Mouse (Mus musculus) Patski (cell line): ENCODE data around the gene Bysl. TPM values are rescaled to one million over a fixed set of nuclear protein-coding genes. Genes with fewer than 3 reads are reported as not detected.

Experiments
- ATAC-seq: fragments of 100-300 bp; one replicate; pipeline ENCODE4 v1.8.0; 2021
- CTCF ChIA-PET: fragments of 350-600 bp; sonication (Branson Sonifier 250); formaldehyde crosslinking; loops from one replicate; lab custom pipeline; 2022; ENCODE audit warnings: inconsistent platforms; lab: Charles Lee
- POLR2A ChIA-PET: fragments of 350-600 bp; sonication (Branson Sonifier 250); formaldehyde crosslinking; loops from one replicate; lab custom pipeline; 2022; ENCODE audit warnings: antibody characterized with exemption, inconsistent platforms; lab: Charles Lee
- DNase-seq: peaks from one replicate; pipeline ENCODE4 v3.0.0-alpha.2; 2011; ENCODE audit warnings: low read depth, low spot score
- H3K27me3 ChIP-seq: fragments of 371-371 bp; one replicate; pipeline ENCODE4 v1.5.1; 2021
- CTCF ChIP-seq: fragments of 100-300 bp; IDR thresholded peaks from one replicate; pipeline ENCODE4 v1.5.1; 2021
- in situ Hi-C: fragments of 300-500 bp; cut with MboI; formaldehyde crosslinking; loops from 3 replicates; pipeline ENCODE4 v1.11.1; 2018; ENCODE audit warnings: low pct_unique_long_range_greater_than_20kb, mixed read lengths
- polyA plus RNA-seq: library from polyadenylated mRNA; unstranded; gene quantifications from one replicate; pipeline ENCODE4 v1.2.3, GENCODE M21; 2021

The Bysl gene
- polyA plus RNA-seq, 1 experiment from 2014 or later: 18.2 TPM

- ChIA-PET POLR2A (no interaction called here), CTCF (no interaction called here)
- no peaks in the 10 kb centered on the region for H3K27me3 ChIP-seq
- ATAC-seq (no peak), DNase-seq (no peak)
- in situ Hi-C loops: no loop called here
- TF ChIP-seq CTCF: no peak
Observed at GRCm38 (mm10) chr17:47552994-47553393, 58.3 kb downstream of the Bysl start.

- CTCF ChIA-PET: no interaction called here
- DNase-seq (no peak), ATAC-seq (no peak)
- in situ Hi-C loops: no loop called here
- no peaks in the 10 kb centered on the region for H3K27me3 ChIP-seq
- POLR2A ChIA-PET: no interaction called here
- no peak for TF ChIP-seq CTCF
Observed at GRCm38 (mm10) chr17:47551049-47551448, 60.2 kb downstream of the Bysl start.

Other genes starting within 250 kb of the Bysl start
- 46.8 TPM for gene Mrps10, start 242.6 kb downstream of the Bysl start, polyA plus RNA-seq
- gene Guca1b, start 226.1 kb downstream of the Bysl start, polyA plus RNA-seq: 0.37 TPM
- gene Guca1a, start 210.9 kb downstream of the Bysl start, polyA plus RNA-seq: 0.13 TPM
- 20.0 TPM for gene AI661453, start 174.9 kb downstream of the Bysl start, polyA plus RNA-seq
- 1.5 TPM for gene 1700001C19Rik, start 174.1 kb downstream of the Bysl start, polyA plus RNA-seq
- gene Taf8, start 109.2 kb downstream of the Bysl start, polyA plus RNA-seq: 17.8 TPM
- gene Ccnd3, start 106.4 kb downstream of the Bysl start, polyA plus RNA-seq: 99.7 TPM
- 36.3 TPM for gene Med20, start 90 bp upstream of the Bysl start, polyA plus RNA-seq
- gene Gm20517, start 97 bp upstream of the Bysl start, polyA plus RNA-seq: 2.4 TPM
- gene Usp49, start 19.2 kb upstream of the Bysl start, polyA plus RNA-seq: 10.0 TPM
- 167 TPM for gene Tomm6, start 76.9 kb upstream of the Bysl start, polyA plus RNA-seq
- gene Frs3, start 77.5 kb upstream of the Bysl start, polyA plus RNA-seq: 8.2 TPM
- 1.0 TPM for gene Gm21981, start 83.0 kb upstream of the Bysl start, polyA plus RNA-seq
- gene Prickle4, start 83.2 kb upstream of the Bysl start, polyA plus RNA-seq: 5.5 TPM
- not detected for gene Pgc, start 115.3 kb upstream of the Bysl start, polyA plus RNA-seq
- 48.3 TPM for gene Tfeb, start 125.5 kb upstream of the Bysl start, polyA plus RNA-seq
- not detected for gene Mdfi, start 223.2 kb upstream of the Bysl start, polyA plus RNA-seq